Mouse (Mus musculus) lung, adult 2 months (tissue): ENCODE results near the gene Nr1d2. TPM values are rescaled to one million over a fixed set of nuclear protein-coding genes. Genes with fewer than 3 reads are reported as not detected.
"Not testable (repeated sequence)": the region's sequence is repeated elsewhere in the genome, so short reads cannot be mapped to it uniquely, and the experiment has no call there.

ENCODE experiments used
- DNase-seq: peaks from one replicate; pipeline ENCODE4 v3.0.0; 2022
- H3K4me1 ChIP-seq: fragments of 200-500 bp; 2 replicates; pipeline ENCODE4 v1.6.1; 2011; ENCODE audit warnings: low read length; ENCODE audit not compliant: control insufficient read depth, insufficient read depth
- H3K4me3 ChIP-seq: fragments of 200-500 bp; replicated peaks from 2 replicates; pipeline ENCODE3; 2011; ENCODE audit warnings: low read depth, mild to moderate bottlenecking, control low read depth, low read length; ENCODE audit errors: extremely low read depth
- CTCF ChIP-seq: fragments of 200-500 bp; IDR thresholded peaks from 2 replicates; pipeline ENCODE4 v1.5.1; 2011; ENCODE audit warnings: mild to moderate bottlenecking, low read length, control low read depth; ENCODE audit not compliant: insufficient read depth
- POLR2A ChIP-seq: fragments of 200-500 bp; IDR thresholded peaks from 2 replicates; pipeline ENCODE4 v1.6.1; 2011; ENCODE audit warnings: low read depth, mild to moderate bottlenecking, control low read depth, low read length, borderline replicate concordance; ENCODE audit errors: extremely low read depth
- WGBS: fragments of 180-500 bp; shearing (Covaris S2); methylation state at CpG from one replicate; pipeline ENCODE4 v1.1.7; 2018; 5-methylcytosine and 5-hydroxymethylcytosine counted together
- polyA plus RNA-seq: library from polyadenylated mRNA; depleted of rRNA; stranded (reverse); fragments of >200 nt; gene quantifications from 2 replicates; pipeline ENCODE4 v1.2.3, GENCODE M21; 2012; rRNA removed

Nr1d2 gene
- 20.4 and 44.0 TPM in 2 replicates for polyA plus RNA-seq

DNA sequence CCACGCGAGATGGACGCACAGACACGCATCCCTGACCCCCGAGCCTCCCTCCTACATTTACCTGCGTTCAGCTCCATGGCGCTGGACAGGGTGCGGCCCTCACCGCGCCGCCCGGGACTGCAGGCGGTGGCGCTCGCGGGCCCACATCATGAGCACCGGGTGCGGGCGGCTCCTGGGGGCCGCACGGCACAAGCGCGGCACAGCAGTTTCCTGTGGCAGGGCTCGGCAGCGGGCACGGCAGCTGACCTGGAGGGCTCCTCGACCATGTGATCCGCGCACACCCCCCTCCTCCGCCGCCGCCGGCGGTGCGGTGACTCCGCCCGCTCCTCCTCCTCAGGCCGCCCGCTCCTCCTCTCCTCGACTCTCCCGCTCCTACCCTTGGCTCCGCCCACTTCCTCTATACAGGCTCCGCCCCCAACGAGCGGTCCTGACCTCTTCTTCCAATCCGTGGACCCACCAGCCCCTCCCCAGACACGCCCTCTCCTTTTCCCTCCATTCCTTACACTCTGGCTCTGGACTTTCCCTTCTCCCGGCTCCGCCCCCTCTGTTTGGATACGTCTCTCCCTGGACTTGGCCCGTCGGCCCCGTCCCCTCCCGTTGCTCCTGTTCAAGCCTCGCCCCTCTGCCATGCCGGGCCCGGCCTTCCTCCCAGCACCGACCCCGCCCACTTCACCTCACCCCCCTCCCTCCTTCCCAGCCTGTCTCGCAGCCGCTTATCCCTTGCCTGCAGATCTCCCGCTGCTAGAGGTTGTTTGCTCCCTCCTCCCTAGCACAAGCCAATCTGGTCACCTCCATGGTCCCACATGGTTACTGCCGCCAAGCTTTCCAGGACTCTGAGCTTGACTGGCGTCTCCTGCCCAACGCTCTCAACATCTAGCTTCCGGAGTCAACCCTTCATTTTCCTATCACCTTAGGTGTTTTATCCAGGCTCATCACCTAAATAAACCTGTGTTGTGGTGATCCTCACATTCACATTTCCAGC, at the start of gene Nr1d2:
TSS of gene Nr1d2 (minus strand) at position 378 of the 982 bp plus-strand sequence.
- TF ChIP-seq POLR2A (peak; percentile 78), CTCF (no peak)
- 2% methylated on average over 51 of the region's 66 CpGs for WGBS
- DNase-seq = peak; percentile 99
- H3K4me3 ChIP-seq = peak within 1 kb of the TSS; percentile 94
- H3K4me1 ChIP-seq = peaks cover 5% of the 10 kb centered on the region

DNA sequence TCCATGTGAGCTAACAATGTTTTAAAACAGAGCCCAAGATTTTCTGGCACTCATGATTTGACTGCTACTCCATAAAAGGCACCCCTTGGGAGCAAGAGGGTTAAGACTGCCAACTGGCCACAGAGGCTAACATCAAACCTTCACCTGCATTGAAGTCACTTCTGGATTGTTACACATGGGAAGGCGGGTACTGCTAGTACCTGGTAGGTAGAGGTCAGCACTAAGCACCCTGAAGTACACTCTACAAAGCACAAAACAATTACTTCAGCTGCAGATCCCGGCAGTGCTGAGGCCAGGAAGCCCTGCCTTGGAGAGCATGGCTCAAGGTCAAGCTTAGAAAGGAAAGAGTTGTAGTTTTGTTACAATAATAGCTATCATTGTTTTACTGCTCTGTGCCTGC, 48.5 kb upstream of the Nr1d2 start:
- H3K4me3 ChIP-seq = no peak overlapping the region
- H3K4me1 ChIP-seq = peaks cover 6% of the 10 kb centered on the region; the same call in 1 of the 2 replicates
- no peak for TF ChIP-seq CTCF
- TF ChIP-seq POLR2A = no peak
- no peak for DNase-seq
- 46% methylated on average over 2 of the region's 2 CpGs for WGBS

DNA sequence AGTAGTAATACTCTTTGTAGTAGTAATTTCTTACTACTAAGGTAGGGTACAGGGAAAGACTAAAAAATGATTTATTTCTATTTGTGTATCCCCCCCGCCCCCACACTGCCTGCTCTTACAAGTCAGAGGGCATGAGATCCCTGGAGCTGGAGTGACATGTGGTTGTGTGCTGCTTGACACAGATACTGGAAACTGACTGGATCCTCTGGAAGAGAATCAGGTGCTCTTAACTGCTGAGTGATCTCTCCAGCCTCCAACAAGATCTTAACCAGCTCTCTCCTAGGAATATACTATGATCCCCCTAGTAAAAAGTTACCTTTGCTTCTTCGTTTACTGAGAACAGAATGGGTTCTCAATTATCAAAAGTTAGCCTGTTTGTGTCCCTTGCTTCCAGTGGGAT, 47.5 kb upstream of the Nr1d2 start:
- TF ChIP-seq CTCF (no peak), POLR2A (no peak)
- H3K4me3 ChIP-seq = no peak overlapping the region
- peaks cover 6% of the 10 kb centered on the region; the same call in 1 of the 2 replicates for H3K4me1 ChIP-seq
- no peak for DNase-seq
- 91% methylated on average over 2 of the region's 2 CpGs for WGBS

DNA sequence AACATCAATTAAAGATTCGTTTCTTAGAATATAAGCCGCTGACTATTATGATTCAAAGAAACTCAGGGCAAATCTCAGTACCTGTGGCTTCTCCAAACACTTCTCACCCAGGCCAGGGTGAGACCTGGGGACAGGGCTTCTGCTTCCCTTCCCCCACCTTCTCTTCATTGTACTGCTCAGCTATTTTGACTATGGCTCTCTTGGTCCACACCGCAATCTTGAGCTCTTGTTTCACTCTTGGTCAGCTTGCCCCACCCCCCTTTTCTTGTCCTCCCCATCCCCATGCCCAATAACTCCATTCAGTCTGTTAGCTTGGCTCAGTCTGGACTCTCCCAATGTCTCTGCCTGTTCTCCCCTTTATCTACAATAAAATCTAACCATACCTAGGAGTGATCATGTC, 46.5 kb upstream of the Nr1d2 start:
- TF ChIP-seq POLR2A = no peak
- no peak for TF ChIP-seq CTCF
- H3K4me1 ChIP-seq = peaks cover 6% of the 10 kb centered on the region; the same call in 1 of the 2 replicates
- H3K4me3 ChIP-seq = no peak overlapping the region
- WGBS = 66% methylated on average over 3 of the region's 3 CpGs
- DNase-seq = no peak

DNA sequence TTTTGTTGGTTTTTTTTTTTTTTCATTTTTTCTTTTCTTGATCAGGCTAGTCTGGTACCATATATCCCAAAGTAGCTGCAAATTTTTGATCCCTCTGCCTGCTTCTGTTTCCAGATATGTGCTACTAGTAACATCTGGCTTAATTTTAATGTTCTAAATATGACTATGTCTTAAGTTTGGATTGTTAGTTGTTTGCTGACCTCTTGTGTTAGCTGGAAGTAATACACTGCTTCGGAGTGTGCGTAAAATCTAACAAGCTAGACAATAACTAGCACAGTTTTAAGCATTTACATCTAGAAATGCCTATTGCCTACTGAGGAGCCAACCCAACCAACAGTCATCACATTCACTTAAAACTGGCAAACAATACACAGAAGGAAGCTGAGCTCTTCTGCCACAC, 45.7 kb upstream of the Nr1d2 start:
- Histone ChIP-seq H3K4me3 (no peak overlapping the region), H3K4me1 (peaks cover 6% of the 10 kb centered on the region; the same call in 1 of the 2 replicates)
- WGBS = 62% methylated on average over 2 of the region's 2 CpGs
- no peak for TF ChIP-seq POLR2A
- peak; percentile 34; the same call in 1 of the 2 replicates for TF ChIP-seq CTCF
- no peak for DNase-seq

DNA sequence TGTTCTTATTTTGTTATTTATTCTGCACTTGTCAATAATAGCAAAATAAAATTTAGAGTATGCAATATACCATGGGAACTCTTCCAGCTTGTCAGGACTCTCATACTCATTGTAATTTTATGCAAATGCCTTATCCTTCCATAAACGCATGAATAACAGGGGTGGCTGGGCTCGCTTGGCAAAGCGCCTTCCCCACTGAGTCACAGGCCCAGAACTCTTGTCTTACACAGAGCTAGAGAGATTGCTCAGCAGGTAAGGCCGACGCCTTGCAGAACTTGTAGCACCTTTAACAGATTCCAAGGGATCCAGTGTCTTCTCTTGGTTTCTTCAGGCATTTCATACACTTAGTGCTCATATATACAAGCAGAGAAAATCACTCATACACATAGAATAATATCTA, 41.4 kb upstream of the Nr1d2 start:
- DNase-seq = no peak
- no peak for TF ChIP-seq POLR2A
- no peak for TF ChIP-seq CTCF
- 87% methylated on average over 5 of the region's 5 CpGs for WGBS
- Histone ChIP-seq H3K4me1 (peaks cover 2% of the 10 kb centered on the region; the same call in 1 of the 2 replicates), H3K4me3 (no peak overlapping the region)

DNA sequence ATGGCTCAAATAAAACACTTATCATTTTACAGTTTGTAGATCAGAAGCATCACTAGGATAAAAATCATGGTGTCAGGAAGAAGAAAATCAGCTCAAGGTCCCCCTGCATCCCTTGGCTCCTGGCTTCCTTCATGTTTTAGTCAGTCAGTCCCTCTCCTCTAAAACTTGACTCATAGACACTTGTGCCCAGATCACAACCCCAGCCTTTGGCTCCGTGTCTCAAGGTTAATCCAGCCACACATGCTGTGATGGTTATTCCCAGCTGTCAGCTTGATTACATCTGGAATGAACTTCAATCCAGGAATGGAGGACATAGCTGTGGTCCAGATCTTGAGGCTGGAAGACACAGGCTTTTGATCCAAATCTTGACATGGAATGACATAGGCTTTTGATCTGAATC, 35.6 kb upstream of the Nr1d2 start:
- Histone ChIP-seq H3K4me1 (peaks cover 3% of the 10 kb centered on the region), H3K4me3 (no peak overlapping the region)
- WGBS = 85% methylated on average over 1 of the region's 1 CpGs
- no peak for TF ChIP-seq CTCF
- no peak for TF ChIP-seq POLR2A
- DNase-seq = no peak

DNA sequence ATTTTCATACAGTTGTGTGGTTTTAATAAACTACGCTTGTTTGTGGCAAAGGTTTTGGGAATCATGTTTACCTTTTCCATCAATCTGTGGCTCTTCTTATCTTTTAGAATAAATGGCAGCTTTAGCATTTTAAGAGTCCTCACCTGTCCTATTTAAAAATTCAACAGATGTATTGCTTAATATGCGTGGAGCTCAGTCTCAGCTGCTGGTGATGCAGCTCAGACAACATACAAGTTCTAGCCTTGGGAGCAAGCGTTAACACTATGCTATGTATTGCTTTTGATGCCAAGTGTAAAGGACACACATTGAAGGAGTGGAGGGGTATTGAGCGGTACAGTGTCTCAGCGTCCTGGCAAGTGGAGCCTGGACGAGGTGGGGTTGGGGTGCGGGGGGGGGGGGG, 32.7 kb upstream of the Nr1d2 start:
- H3K4me1 ChIP-seq = peaks cover 4% of the 10 kb centered on the region
- no peak for DNase-seq
- 7% methylated on average over 7 of the region's 7 CpGs for WGBS
- H3K4me3 ChIP-seq = no peak overlapping the region
- TF ChIP-seq POLR2A (no peak), CTCF (no peak)

DNA sequence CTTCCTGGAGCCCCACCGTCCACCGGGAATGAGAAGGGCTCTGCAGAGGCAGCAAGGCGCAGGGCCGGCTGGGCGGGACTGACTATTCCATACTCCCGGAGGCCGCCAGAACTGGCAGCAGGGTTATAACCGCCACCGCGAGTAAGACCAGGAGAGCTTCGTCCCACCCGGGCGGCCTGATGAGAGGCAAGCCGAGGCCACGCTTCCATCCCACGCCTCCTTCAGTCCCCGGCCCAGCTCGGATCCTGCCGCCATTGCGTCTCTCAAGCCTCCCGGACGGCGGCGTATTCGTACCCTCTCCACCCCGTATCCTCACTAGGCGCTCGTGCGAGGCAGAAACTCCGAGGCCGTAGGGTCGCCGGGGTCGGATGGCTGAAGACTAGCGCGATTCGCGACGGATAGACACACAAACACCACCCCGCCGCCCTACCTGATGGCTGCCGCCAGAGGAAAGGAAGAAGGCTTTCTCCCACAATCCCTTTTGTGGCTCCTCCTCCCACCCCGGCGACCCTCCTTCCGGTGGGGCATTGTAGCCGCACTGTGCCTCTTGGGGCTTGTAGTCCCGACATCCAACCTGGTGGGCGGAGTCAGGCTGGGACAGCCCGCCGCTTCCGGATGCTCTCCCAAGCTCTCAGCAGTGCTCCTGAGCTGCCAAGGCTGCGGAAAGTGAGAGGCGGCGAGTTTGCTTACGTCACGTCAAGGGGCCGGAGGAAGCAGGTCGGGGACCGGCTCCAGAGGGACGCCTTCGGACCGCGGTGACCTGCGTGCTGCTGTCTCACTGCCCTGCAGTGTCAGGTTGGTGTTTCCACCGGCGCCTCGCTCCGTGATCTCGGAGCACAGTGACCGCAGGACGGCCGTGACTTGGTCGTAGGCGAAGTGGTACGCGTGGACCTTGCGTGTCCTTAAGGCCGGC, 31.9 kb upstream of the Nr1d2 start, which contains the start of the genes Nkiras1 and Rpl15:
TSS of gene Nkiras1 (plus strand) at position 608 of the 913 bp plus-strand sequence.
TSS of gene Rpl15 (minus strand) at position 863 of the 913 bp plus-strand sequence.
- under 1% methylated on average over 78 of the region's 78 CpGs for WGBS
- peak within 1 kb of the TSS; percentile 98 for H3K4me3 ChIP-seq
- DNase-seq = peak; percentile 97
- H3K4me1 ChIP-seq = peaks cover 4% of the 10 kb centered on the region
- no peak for TF ChIP-seq CTCF
- peak; percentile 87 for TF ChIP-seq POLR2A

DNA sequence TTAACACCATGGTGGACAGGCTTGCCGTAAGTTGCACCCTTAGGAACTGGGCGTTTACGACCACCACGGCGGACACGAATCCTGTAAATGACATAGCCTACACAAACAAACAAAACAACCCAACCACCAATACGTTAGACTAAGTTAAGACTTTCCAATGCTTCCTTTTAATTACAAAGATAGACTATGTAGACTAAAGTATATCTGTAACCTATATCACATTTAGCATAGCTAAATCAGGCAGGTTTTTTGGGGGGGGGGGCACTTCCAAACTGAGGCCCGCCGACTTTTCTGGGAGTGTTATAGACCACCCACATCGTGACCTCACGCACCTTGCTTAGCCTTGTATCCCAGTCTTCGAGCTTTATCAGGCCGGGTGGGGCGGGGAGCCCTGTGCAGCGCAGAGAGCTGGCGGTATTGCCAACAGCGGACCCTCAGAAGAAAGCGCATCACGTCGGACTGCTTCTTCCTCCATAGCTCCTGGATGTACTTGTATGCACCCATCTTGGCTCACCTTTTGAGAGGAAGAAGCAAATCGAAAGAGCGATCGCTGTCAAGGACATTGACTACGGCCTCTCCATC, 31.1 kb upstream of the Nr1d2 start:
- not testable (repeated sequence) for H3K4me1 ChIP-seq, DNase-seq
- H3K4me3 ChIP-seq = peak overlapping the region; percentile 78
- 1% methylated on average over 24 of the region's 24 CpGs for WGBS
